Mouse (Mus musculus): ENCODE results near the gene Cpne9.

Cpne9 gene

DNA sequence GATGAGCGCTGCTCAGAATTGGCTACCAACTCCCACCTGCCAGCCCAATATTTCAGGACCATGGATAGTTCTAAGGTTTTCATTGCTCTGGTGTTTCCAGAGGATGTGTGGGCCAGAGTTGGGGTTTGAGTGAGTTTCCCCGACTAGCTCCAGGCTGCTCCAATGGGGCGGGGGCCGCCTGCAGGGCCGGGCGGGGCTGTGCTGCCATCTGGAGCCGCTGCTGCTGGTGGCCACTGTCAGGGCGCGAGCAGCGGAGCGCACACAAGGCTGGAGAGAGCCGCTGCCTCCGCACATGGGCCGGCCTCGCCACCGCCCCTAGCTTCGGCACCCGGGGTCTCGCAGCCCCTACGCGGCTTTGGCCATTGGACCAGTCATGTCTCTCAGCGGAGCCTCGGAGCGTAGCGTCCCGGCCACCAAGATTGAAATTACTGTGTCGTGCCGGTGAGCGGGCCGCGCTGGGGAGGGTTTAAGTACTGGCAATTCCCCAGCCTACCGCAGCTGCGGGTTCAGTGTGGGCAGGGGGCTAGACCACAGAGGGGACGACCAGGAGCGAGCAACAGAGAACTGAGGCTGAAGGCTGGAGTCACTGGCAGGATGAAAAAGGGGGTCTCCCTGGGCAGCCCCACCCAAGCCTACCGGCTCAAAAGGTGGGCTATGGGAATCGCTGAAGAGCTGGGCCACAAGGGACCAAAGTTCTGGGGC is at the start of gene Cpne9:
Gene Cpne9 (plus strand): TSS at position 207 of the 702 bp plus-strand sequence.
- no peak for DNase-seq

DNA sequence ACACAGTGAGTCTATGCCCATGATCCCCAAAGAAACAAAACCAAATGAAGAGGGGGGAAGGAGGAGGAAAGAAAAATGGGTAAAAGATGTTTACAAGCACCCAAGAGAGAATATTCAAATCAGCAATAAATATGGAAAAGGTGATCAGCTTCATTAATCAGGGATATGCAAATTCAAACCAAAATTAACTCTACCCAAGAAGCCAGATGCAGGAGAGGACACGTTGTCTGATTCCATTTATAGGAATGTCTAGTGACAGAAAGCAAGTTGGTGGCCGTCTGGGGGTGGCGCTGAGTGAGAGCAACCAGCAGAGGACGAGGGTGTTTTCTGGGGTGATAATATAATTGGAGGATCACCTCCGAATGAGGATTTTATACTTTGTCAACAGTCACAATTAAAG is 47.0 kb upstream of the Cpne9 start:
- DNase-seq, result no peak

- peak; percentile 99 for DNase-seq
These were observed 44.4 kb upstream of the Cpne9 start, which contains the start of gene Mtmr14 for GRCm38 (mm10) chr6:113237542-113238270. Gene Mtmr14 (plus strand): TSS chr6:113237843.

GRCm38 (mm10) chr6:113238442-113238841 is 43.7 kb upstream of the Cpne9 start:
- no peak for DNase-seq

DNA sequence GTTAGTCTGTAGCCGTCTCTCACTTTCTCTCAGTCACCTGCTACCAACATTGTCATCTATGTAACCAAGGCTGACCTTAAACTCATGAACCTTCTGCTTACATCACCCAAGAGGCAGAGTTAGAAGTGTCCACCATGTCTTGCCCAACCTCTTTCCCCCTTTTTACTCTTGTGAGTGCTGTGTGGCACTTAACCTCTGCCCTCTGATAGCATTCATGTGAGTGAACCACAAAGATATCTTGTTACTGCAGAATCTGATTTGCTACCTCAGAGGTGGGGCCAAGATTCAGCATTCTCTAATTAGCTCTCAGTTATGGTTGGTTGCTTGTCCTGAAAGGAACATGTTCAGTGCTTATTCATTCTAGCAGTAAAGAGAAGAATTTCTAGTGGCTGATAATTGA is 39.4 kb upstream of the Cpne9 start:
- no peak for DNase-seq

GRCm38 (mm10) chr6:113245585-113245984 is 36.5 kb upstream of the Cpne9 start:
- DNase-seq, result no peak

DNA sequence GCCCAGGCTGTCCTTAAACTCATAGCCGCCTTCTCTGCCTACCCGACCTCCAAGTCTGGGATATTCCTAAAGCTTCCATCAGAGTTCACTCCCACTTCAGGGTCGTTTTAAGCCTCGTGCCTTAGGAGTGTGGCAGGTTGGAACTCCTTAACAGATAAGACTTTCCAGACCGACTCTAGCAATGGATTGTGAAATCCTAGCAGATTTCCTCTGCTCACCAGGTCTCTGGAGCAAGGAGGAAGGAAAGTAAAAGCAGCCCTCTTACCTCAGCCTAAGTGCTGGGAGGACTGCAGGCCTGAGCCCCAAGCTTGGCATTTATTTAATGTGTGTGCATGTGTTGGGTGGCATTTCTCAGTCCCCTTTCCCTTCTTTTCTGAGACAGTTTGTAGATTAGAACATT is 31.3 kb upstream of the Cpne9 start:
- no peak for DNase-seq

DNA sequence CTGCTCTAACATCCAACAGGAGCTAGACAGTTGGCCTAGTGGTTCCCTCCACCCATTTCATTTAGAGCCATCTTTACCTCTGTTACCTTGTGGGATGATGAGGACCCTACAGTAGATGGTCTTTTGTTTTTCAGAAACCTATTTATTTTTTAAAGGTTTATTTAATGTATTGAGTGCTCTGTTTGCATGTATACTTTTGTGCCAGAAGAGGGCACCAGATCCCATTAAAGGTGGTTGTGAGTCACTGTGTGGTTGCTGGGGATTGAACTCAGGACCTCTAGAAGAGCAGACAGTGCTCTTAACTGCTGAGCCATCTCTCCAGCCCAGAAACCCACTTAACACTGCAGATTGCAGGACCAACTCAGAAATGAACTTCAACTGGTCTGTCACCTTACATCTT is 30.2 kb upstream of the Cpne9 start:
- DNase-seq, result no peak

DNA sequence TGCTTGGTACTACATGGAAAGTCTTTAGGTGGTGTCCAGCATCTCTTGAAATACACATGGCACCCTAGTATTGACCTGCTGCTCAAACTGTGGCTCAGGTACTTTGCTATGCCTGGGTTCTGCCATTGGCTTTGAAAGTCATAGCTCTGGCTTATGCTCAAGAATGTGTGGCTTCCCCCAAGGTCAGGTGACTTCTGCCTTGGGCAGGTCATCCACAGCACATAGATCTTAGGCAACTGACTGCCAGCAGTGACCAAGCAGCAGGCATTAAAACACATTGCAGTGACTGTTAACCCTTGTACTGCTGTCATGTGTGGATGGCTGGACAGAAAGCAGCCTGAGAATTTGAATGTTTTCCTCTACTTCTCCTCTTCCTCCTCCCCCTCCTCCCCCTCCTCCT is 27.2 kb upstream of the Cpne9 start:
- no peak for DNase-seq

- DNase-seq, result no peak
These were observed 20.8 kb upstream of the Cpne9 start for GRCm38 (mm10) chr6:113261174-113261858.

GRCm38 (mm10) chr6:113263531-113263930 is 18.6 kb upstream of the Cpne9 start:
- DNase-seq, result no peak

DNA sequence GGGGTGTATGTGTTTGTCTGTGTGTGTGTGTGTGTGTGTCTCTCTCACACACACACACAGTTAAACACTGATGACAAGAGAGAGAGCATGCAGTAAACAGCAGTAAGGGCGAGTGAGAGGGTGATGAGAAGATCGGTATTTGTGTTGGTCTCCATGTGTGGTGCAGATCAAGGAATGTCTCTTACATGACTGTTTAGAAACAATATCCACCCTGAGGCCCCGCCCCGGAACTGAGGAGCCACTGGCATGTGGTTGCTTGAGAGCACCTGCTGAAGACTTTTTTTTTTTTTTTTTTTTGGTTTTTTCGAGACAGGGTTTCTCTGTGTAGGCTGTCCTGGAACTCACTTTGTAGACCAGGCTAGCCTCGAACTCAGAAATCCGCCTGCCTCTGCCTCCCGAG is 17.7 kb upstream of the Cpne9 start:
- no peak for DNase-seq

DNA sequence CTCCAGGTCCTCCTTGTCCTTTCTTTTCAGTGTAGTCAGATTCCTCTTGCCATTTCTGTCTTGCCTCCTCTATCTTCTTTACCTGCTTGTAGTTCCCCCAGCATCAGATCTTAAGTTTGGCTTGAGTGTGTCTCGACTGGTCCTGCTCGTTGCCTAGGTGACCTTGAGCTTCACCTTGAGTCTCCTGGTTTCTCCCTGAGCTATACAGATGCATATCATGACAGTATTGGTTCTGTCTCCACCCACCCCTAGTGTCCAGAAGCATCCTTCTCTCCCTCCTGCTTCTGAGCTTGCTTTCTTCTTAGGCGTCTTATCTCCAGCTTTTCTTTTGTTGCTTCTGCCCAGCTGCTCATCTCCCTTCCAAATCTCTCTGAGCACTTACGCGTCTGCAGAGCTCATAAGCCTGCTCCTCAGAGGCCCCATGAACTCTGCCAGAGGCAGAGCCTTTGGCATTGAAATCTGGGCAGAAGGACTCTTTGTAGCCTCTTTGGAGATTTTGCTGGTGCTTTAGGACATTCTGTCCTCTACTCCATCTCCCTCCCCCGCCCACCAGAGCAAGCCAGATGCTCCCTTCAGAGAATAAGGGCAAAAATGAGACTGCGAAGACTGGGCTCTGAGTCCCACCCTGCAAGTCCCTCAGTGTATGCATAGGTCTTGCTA is 15.0 kb upstream of the Cpne9 start:
- DNase-seq, result no peak

- no peak for DNase-seq
These were observed 14.1 kb upstream of the Cpne9 start for GRCm38 (mm10) chr6:113267988-113268387.

- no peak for DNase-seq
These were observed 9.7 kb upstream of the Cpne9 start for GRCm38 (mm10) chr6:113272365-113272764.

- DNase-seq, result no peak
These were observed 5.3 kb upstream of the Cpne9 start for GRCm38 (mm10) chr6:113276846-113277245.

DNA sequence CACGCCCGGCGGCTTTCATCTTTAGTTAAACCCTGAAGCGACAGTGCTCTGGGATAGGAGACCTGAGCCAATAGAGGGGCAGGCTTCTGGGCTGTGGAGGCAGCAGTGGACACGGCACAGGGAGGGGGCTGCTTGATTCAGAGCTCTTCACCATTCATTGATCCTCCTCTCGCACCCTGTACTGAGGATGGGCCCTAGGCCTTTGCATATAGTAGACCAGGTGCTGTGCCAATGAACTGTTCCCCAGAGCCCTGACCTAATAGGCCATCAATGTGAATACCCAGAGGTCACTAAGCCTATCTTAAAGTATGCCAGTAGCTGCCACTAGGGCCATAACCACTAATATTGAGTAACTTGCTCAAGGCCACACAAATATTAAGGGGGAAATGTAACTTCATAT is 431 bp upstream of the Cpne9 start:
- no peak for DNase-seq

GRCm38 (mm10) chr6:113282969-113283368 is 862 bp downstream of the Cpne9 start:
- no peak for DNase-seq

DNA sequence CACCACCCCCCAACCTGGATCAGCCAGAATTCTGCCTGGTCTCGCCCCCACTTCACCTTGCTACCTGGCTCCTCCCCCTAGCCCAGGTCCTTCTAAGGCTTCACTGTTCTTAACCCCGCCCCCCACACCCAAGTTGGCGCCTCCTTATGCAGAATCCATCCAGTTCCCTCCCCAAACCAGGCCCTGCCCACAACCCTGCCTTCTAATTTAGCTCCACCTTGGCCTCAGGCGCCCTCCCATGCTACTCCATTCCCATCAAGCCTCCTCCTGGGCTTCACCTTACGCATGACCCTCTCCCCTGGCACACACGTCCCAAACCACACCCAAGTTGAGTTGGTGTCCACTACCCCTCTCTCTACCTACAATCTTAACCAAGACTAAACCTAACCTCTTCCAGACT is 1.4 kb downstream of the Cpne9 start:
- DNase-seq, result no peak

DNA sequence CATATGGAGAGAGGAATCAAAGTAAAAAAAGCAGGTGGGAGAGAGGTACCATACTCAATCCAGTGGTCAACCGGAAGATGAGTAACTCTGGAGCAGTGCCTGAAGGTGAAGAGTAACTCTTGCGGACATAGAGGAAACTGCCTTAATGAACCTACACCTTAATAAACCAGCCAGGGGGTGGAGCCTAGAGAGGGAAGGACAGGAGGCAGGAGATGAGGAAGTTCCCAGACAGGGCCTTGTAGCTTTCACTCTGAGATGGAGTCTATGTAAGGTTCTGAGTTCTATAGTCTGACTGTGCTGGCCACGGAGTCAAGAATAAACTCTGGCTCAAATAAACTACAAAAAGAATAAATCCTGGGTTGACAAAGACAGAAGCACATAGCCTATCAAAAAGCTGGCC is 2.8 kb downstream of the Cpne9 start:
- DNase-seq, result no peak

GRCm38 (mm10) chr6:113286316-113286715 is 4.2 kb downstream of the Cpne9 start:
- DNase-seq, result no peak

DNA sequence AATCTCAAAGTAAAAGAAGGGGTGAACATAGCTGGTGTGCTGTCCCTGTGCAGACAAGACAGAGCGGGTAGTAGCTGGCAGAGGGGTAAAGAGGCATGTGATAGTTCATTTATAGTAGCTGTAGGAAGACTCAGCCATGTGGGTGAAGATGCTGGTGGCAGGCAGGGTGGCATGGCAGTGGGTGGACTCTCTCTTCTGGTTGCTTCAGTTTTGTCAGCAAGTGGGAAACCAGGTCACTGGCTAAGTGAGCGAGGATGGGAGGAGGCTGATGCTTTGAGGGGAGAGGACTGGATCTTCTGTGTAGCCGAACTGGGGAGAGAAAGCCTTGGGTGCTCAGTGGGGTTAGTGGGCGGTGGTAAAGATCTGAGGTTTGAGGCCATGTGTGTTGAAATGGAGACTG is 5.1 kb downstream of the Cpne9 start:
- DNase-seq, result no peak

GRCm38 (mm10) chr6:113289346-113289745 is 7.2 kb downstream of the Cpne9 start:
- DNase-seq, result no peak
